Mouse (Mus musculus) C2C12 (cell line): ENCODE results near the gene Cept1. TPM values are rescaled to one million over a fixed set of nuclear protein-coding genes. Genes with fewer than 3 reads are reported as not detected.

Experiments used
- H3K27me3 ChIP-seq: one replicate; pipeline ENCODE4 v1.6.1; 2011; ENCODE audit not compliant: control insufficient read depth, insufficient read depth, insufficient read length
- H3K36me3 ChIP-seq: one replicate; pipeline ENCODE4 v1.6.1; 2011; ENCODE audit not compliant: control insufficient read depth, insufficient read depth
- H3K4me3 ChIP-seq: one replicate; pipeline ENCODE4 v1.5.1; 2011; ENCODE audit warnings: mild to moderate bottlenecking, control low read depth; ENCODE audit not compliant: poor library complexity, insufficient read depth, severe bottlenecking
- H3K79me2 ChIP-seq: one replicate; pipeline ENCODE4 v1.6.1; 2011; ENCODE audit not compliant: control insufficient read depth, insufficient read depth
- H3K79me3 ChIP-seq: one replicate; pipeline ENCODE4 v1.6.1; 2011; ENCODE audit warnings: low read depth, control low read depth
- H3ac ChIP-seq: one replicate; pipeline ENCODE3; 2011; ENCODE audit warnings: low read depth; ENCODE audit not compliant: control insufficient read depth, insufficient read length
- CEBPB ChIP-seq: IDR thresholded peaks from one replicate; pipeline ENCODE4 v1.6.1; 2011; ENCODE audit warnings: low read depth, mild to moderate bottlenecking, control low read depth, moderate library complexity
- CTCF ChIP-seq: IDR thresholded peaks from one replicate; pipeline ENCODE4 v1.5.1; 2011; ENCODE audit not compliant: control insufficient read depth, insufficient read depth, insufficient read length
- FOSL1 ChIP-seq: IDR thresholded peaks from one replicate; pipeline ENCODE4 v1.8.0; 2011; ENCODE audit warnings: mild to moderate bottlenecking, low read length; ENCODE audit not compliant: poor library complexity, insufficient read depth, severe bottlenecking
- MAX ChIP-seq: IDR thresholded peaks from one replicate; pipeline ENCODE4 v1.6.1; 2011; ENCODE audit warnings: mild to moderate bottlenecking, control low read depth
- MYOD1 ChIP-seq: IDR thresholded peaks from one replicate; pipeline ENCODE4 v1.6.1; 2011; ENCODE audit warnings: low read depth; ENCODE audit not compliant: control insufficient read depth, insufficient read length
- MYOG ChIP-seq: IDR thresholded peaks from one replicate; pipeline ENCODE4 v1.6.1; 2011; ENCODE audit not compliant: control insufficient read depth, insufficient read length; ENCODE audit errors: extremely low read depth
- USF1 ChIP-seq: IDR thresholded peaks from one replicate; pipeline ENCODE4 v1.6.1; 2011; ENCODE audit warnings: low read depth, mild to moderate bottlenecking, control low read depth, moderate library complexity
- polyA plus RNA-seq: library from polyadenylated mRNA; unstranded; fragments of >200 nt; fragmentation: generic; extraction: Trizol; gene quantifications from one replicate; pipeline ENCODE4 v1.2.1, GENCODE M21; 2012; ENCODE audit warnings: missing spikeins

Cept1 gene
- polyA plus RNA-seq, 1 experiment: 21.1 TPM

DNA sequence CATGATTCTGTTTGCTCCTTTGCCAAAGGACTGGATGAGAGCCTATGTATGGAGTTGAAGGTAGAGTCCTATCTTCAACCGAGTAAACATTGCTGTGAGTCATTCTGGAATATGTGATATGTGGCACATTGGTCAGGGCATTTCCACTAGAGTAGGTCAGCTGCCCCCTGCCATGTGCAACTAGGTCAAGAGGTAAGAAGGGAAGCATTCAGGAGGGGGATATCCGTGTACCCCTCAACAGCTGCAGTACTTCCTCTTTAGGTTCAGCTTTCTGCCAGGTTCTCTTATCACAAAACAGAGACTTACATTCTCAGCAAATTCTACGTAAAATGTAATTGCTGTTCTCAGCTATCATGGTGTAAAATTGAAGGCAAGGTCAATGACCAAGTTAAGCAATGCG lies 73.4 kb downstream of the Cept1 start:
- TF ChIP-seq MAX: no peak
- no peak for TF ChIP-seq CEBPB
- no peak for TF ChIP-seq MYOD1
- no peak for TF ChIP-seq CTCF
- TF ChIP-seq MYOG: no peak
- Histone ChIP-seq H3K36me3 (no peaks in the 10 kb centered on the region), H3K27me3 (no peaks in the 10 kb centered on the region), H3K4me3 (no peak overlapping the region), H3K79me3 (no peaks in the 10 kb centered on the region), H3ac (no peak overlapping the region), H3K79me2 (no peaks in the 10 kb centered on the region)

GRCm38 (mm10) chr3:106464750-106465149 lies 82.9 kb downstream of the Cept1 start:
- H3K79me2 ChIP-seq: no peaks in the 10 kb centered on the region
- TF ChIP-seq CEBPB (no peak), FOSL1 (no peak), USF1 (no peak), MYOD1 (no peak), MAX (no peak), CTCF (no peak), MYOG (no peak)
- H3ac ChIP-seq: no peak overlapping the region
- H3K36me3 ChIP-seq: no peaks in the 10 kb centered on the region
- H3K27me3 ChIP-seq: no peaks in the 10 kb centered on the region
- H3K79me3 ChIP-seq: no peaks in the 10 kb centered on the region
- no peak overlapping the region for H3K4me3 ChIP-seq

DNA sequence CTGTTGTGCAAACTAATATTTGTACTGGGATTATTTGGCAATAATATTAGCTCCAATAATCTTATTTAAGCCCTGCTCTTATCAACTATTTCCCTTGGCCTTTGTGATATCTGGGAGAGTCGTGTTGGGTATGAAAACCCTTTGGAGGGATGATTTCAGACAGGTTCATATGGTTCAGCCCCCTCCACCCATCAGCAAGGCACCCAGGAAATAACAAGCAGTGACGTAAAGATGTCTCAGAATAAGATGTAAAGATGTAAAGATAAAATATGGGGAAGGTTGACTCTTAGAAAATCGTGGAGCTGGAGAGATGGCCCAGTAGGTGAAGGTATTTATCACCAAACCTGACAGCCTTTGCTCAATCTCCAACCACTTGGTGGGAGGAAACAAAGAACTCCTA lies 85.1 kb downstream of the Cept1 start:
- H3K79me2 ChIP-seq: no peaks in the 10 kb centered on the region
- H3K27me3 ChIP-seq: no peaks in the 10 kb centered on the region
- H3ac ChIP-seq: no peak overlapping the region
- no peak overlapping the region for H3K4me3 ChIP-seq
- no peaks in the 10 kb centered on the region for H3K79me3 ChIP-seq
- H3K36me3 ChIP-seq: no peaks in the 10 kb centered on the region
- no peak for TF ChIP-seq FOSL1
- no peak for TF ChIP-seq MYOG
- TF ChIP-seq CEBPB: no peak
- TF ChIP-seq CTCF: no peak
- no peak for TF ChIP-seq USF1
- no peak for TF ChIP-seq MAX
- no peak for TF ChIP-seq MYOD1

DNA sequence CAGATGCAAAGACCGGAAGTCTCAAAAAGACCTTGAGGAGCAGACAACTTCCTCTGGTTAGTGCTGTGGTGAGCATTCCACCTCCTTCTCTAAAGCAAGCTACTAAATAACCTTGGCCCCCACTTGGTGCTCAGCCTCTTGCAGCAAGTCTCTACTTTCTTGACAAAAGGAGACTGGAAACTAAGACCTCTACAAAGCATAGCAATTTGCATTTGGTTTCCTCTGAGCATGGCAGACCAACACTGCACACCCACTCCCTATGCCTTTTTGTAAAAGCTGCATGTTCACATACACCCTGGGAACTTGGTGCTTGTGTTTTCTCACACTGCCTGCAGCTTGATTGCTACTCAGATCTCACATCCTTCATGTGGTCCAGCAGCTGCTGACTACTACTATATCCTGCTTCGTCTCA lies 85.5 kb downstream of the Cept1 start:
- TF ChIP-seq FOSL1: no peak
- TF ChIP-seq CEBPB: no peak
- no peak for TF ChIP-seq CTCF
- no peak for TF ChIP-seq USF1
- TF ChIP-seq MYOG: no peak
- TF ChIP-seq MYOD1: no peak
- TF ChIP-seq MAX: no peak
- no peak overlapping the region for H3K4me3 ChIP-seq
- no peaks in the 10 kb centered on the region for H3K79me2 ChIP-seq
- no peaks in the 10 kb centered on the region for H3K36me3 ChIP-seq
- no peak overlapping the region for H3ac ChIP-seq
- H3K27me3 ChIP-seq: no peaks in the 10 kb centered on the region
- no peaks in the 10 kb centered on the region for H3K79me3 ChIP-seq

GRCm38 (mm10) chr3:106457298-106457869 lies 90.2 kb downstream of the Cept1 start:
- Histone ChIP-seq H3K4me3 (no peak overlapping the region), H3K79me3 (no peaks in the 10 kb centered on the region), H3K79me2 (no peaks in the 10 kb centered on the region), H3ac (no peak overlapping the region), H3K27me3 (no peaks in the 10 kb centered on the region), H3K36me3 (no peaks in the 10 kb centered on the region)
- TF ChIP-seq FOSL1: no peak
- TF ChIP-seq MAX: no peak
- no peak for TF ChIP-seq MYOD1
- no peak for TF ChIP-seq CEBPB
- no peak for TF ChIP-seq CTCF
- TF ChIP-seq MYOG: no peak
- no peak for TF ChIP-seq USF1

- no peak for TF ChIP-seq MYOG
- no peak for TF ChIP-seq USF1
- no peak for TF ChIP-seq CTCF
- no peak for TF ChIP-seq CEBPB
- TF ChIP-seq FOSL1: no peak
- no peak for TF ChIP-seq MAX
- no peak for TF ChIP-seq MYOD1
- no peaks in the 10 kb centered on the region for H3K27me3 ChIP-seq
- H3K36me3 ChIP-seq: no peaks in the 10 kb centered on the region
- no peak overlapping the region for H3ac ChIP-seq
- H3K79me3 ChIP-seq: no peaks in the 10 kb centered on the region
- H3K79me2 ChIP-seq: no peaks in the 10 kb centered on the region
- no peak overlapping the region for H3K4me3 ChIP-seq
Observed at GRCm38 (mm10) chr3:106452616-106453015, 95.0 kb downstream of the Cept1 start.
